Mouse (Mus musculus) ES-E14 (cell line): ENCODE measurements at regions not wholly inside any gene's neighbourhood (a gene's known extent, or its start where the extent isn't known, plus 50 kb on each side); places are given as distances from the start of the nearest gene placed in this dataset.

Experiments used
- DNase-seq: peaks from one replicate; pipeline ENCODE4 v3.0.0-alpha.2; 2013; ENCODE audit warnings: low read depth, low spot score
- H3K27ac ChIP-seq: 2 replicates; pipeline ENCODE4 v1.5.1; 2012; ENCODE audit warnings: low read depth, mild to moderate bottlenecking, low read length, moderate library complexity, mixed read lengths; ENCODE audit not compliant: poor library complexity, insufficient read depth, severe bottlenecking
- H3K36me3 ChIP-seq: 2 replicates; pipeline ENCODE4 v1.6.1; 2012; ENCODE audit warnings: mild to moderate bottlenecking, low read length, moderate library complexity, mixed read lengths; ENCODE audit not compliant: control insufficient read depth, poor library complexity, insufficient read depth, severe bottlenecking
- H3K4me1 ChIP-seq, 2 experiments: fragments of 150-350 bp in 1 of 2; sonication (generic) in 1 of 2; 2 replicates each; pipeline ENCODE4 v1.6.1; 2012; ENCODE audit warnings: low read length in 2 of 2, mild to moderate bottlenecking in 1 of 2, mixed read lengths in 1 of 2; ENCODE audit not compliant: control insufficient read depth in 2 of 2, insufficient read depth in 2 of 2, poor library complexity in 1 of 2
- H3K4me3 ChIP-seq, 2 experiments: fragments of 150-350 bp in 1 of 2; sonication (generic) in 1 of 2; 2 replicates each; pipeline ENCODE4 v1.5.1; 2012; ENCODE audit warnings: low read length in 2 of 2, low read depth in 1 of 2, mild to moderate bottlenecking in 1 of 2, mixed read lengths in 1 of 2; ENCODE audit not compliant: insufficient read depth in 1 of 2, poor library complexity in 1 of 2, severe bottlenecking in 1 of 2
- H3K9ac ChIP-seq: 2 replicates; pipeline ENCODE4 v1.6.1; 2012; ENCODE audit warnings: low read depth, mild to moderate bottlenecking, low read length, mixed read lengths; ENCODE audit not compliant: poor library complexity, insufficient read depth, severe bottlenecking
- H3K9me3 ChIP-seq: fragments of 150-350 bp; sonication (generic); 2 replicates; pipeline ENCODE4 v1.6.1; 2012; ENCODE audit warnings: low read depth, mild to moderate bottlenecking, low read length; ENCODE audit not compliant: control insufficient read depth, insufficient read depth
- CHD2 ChIP-seq: IDR thresholded peaks from 2 replicates; pipeline ENCODE4 v1.6.1; 2014; ENCODE audit warnings: mild to moderate bottlenecking, low read depth, low read length, inconsistent platforms
- HCFC1 ChIP-seq: IDR thresholded peaks from 2 replicates; pipeline ENCODE4 v1.6.1; 2012; ENCODE audit warnings: low read length, inconsistent platforms, borderline replicate concordance; ENCODE audit not compliant: insufficient read depth
- MAFK ChIP-seq: IDR thresholded peaks from 2 replicates; pipeline ENCODE4 v1.6.1; 2014; ENCODE audit warnings: mild to moderate bottlenecking, low read depth, low read length, inconsistent platforms; ENCODE audit not compliant: insufficient read depth
- ZC3H11A ChIP-seq: IDR thresholded peaks from 2 replicates; pipeline ENCODE4 v1.6.1; 2012; ENCODE audit warnings: low read depth, mild to moderate bottlenecking, inconsistent platforms, low read length, borderline replicate concordance
- ZNF384 ChIP-seq: IDR thresholded peaks from 2 replicates; pipeline ENCODE4 v1.6.1; 2012; ENCODE audit warnings: low read depth, low read length, inconsistent platforms
- in situ Hi-C, 2 experiments: fragments of 600-800 bp; cut with MboI; formaldehyde crosslinking; loops; one replicate each; pipeline ENCODE4 v1.15.1; 2025; ENCODE audit warnings: low sequenced_read_pairs in 2 of 2, inconsistent platforms in 1 of 2; ENCODE audit not compliant: unreplicated experiment in 2 of 2

GRCm38 (mm10) chr4:70603209-70603852 is 68.5 kb upstream of the Megf9 start:
- Histone ChIP-seq H3K9ac (no peak overlapping the region), H3K4me1 (no peaks in the 10 kb centered on the region), H3K4me3 (no peak overlapping the region), H3K36me3 (no peaks in the 10 kb centered on the region), H3K9me3 (no peaks in the 10 kb centered on the region), H3K27ac (no peak overlapping the region)
- in situ Hi-C loops, result no loop called here
- no peak for TF ChIP-seq HCFC1
- peak; percentile 26; the same call in 1 of the 2 replicates for TF ChIP-seq ZC3H11A
- TF ChIP-seq ZNF384, result no peak
- no peak for TF ChIP-seq CHD2
- DNase-seq, result no peak

DNA sequence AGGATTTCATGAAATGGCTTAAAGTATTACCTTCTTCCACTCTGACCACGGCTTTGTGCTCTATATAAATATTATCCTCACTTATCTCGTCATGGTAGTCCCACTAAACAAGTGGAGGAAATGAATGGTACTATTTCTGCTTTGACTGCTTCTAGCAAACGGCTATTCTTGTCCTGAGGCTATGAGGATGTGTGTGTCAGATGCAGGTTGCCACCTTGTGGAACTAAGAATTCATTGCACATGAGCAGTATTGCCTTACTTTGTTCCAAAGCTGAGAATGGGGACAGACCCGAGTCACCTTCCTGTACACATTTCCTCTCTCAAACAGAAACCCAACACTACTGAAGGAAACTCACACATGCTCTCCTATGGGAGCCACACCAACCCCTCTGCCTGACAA is 66.5 kb upstream of the Megf9 start:
- Histone ChIP-seq H3K4me1 (no peaks in the 10 kb centered on the region), H3K9me3 (no peaks in the 10 kb centered on the region), H3K9ac (no peak overlapping the region), H3K27ac (no peak overlapping the region), H3K4me3 (no peak overlapping the region), H3K36me3 (no peaks in the 10 kb centered on the region)
- no peak for DNase-seq
- no peak for TF ChIP-seq HCFC1
- no peak for TF ChIP-seq MAFK
- no peak for TF ChIP-seq CHD2
- TF ChIP-seq ZC3H11A, result peak; percentile 58; the same call in 1 of the 2 replicates
- in situ Hi-C loops, result no loop called here
